Mouse (Mus musculus) hindbrain, embryonic 14.5 days (tissue): Measurements from ENCODE around the gene Neu4. TPM values are rescaled to one million over a fixed set of nuclear protein-coding genes. Genes with fewer than 3 reads are reported as not detected.

Source experiments
- ATAC-seq: fragments of 200-750 bp; cut with Nextera tagmentation; 2 replicates; pipeline ENCODE4 v1.8.0; 2017; ENCODE audit warnings: moderate number of reproducible peaks, mild to moderate bottlenecking, moderate TSS enrichment, moderate library complexity; ENCODE audit not compliant: low FRiP score
- DNase-seq: peaks from one replicate; pipeline ENCODE4 v3.0.0-alpha.2; 2015; ENCODE audit warnings: low spot score
- H3K27ac ChIP-seq: fragments of 300-500 bp; sonication (generic); 2 replicates; pipeline ENCODE4 v1.5.1; 2014; ENCODE audit warnings: mild to moderate bottlenecking, moderate library complexity
- H3K27me3 ChIP-seq: fragments of 300-500 bp; sonication (generic); 2 replicates; pipeline ENCODE4 v1.6.1; 2014; ENCODE audit warnings: mild to moderate bottlenecking, low read length, mixed read lengths; ENCODE audit not compliant: control insufficient read depth, insufficient read depth
- H3K36me3 ChIP-seq: fragments of 300-500 bp; sonication (generic); replicated peaks from 2 replicates; pipeline ENCODE4 v1.6.1; 2014; ENCODE audit not compliant: control insufficient read depth, insufficient read depth
- H3K4me1 ChIP-seq: fragments of 300-500 bp; sonication (generic); replicated peaks from 2 replicates; pipeline ENCODE4 v1.6.1; 2014; ENCODE audit warnings: antibody characterized with exemption, low read length, mixed read lengths; ENCODE audit not compliant: control insufficient read depth, insufficient read depth
- H3K4me2 ChIP-seq: fragments of 300-500 bp; sonication (generic); replicated peaks from 2 replicates; pipeline ENCODE4 v1.6.1; 2014; ENCODE audit warnings: mild to moderate bottlenecking, moderate library complexity
- H3K4me3 ChIP-seq: fragments of 300-500 bp; sonication (generic); replicated peaks from 2 replicates; pipeline ENCODE4 v1.5.1; 2014; ENCODE audit warnings: mild to moderate bottlenecking, low read length
- H3K9ac ChIP-seq: fragments of 300-500 bp; sonication (generic); 2 replicates; pipeline ENCODE4 v1.6.1; 2014
- H3K9me3 ChIP-seq: fragments of 300-500 bp; sonication (generic); 2 replicates; pipeline ENCODE4 v1.6.1; 2016; ENCODE audit warnings: low read length; ENCODE audit not compliant: control insufficient read depth
- WGBS: fragments of 180-500 bp; shearing (Covaris S2); extraction: QIAGEN DNeasy Blood & Tissue Kit; methylation state at CpG from one replicate; pipeline ENCODE4 v1.1.7; 2014; 5-methylcytosine and 5-hydroxymethylcytosine counted together
- polyA plus RNA-seq: library from polyadenylated mRNA; unstranded; fragments of >200 nt; fragmentation: Nextera tagmentation; extraction: Ambion mirVana; gene quantifications from 2 replicates; pipeline ENCODE4 v1.2.1, GENCODE M21; 2014

Neu4 gene
- polyA plus RNA-seq, 1 experiment from 2014 or later: 0.04 TPM

DNA sequence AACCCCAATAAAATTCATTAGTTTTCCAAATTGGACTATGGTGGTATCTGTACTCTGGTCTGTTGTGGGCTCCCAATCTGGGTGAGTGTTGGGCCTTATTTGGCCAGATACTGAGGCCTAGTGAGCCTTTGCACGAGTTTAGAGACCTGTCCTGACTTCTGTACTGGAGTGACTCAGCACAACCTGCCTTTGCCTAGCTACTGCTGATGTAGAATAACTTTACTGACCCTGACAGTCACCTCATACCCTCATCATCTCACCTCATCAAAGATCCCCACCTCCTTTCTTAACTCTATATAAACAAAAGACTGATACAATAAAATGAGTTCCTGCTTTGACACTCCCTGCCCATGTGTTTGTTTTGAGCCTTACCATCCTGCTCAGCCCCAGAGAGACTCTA lies 56.5 kb downstream of the Neu4 start:
- H3K4me1 ChIP-seq: no peaks in the 10 kb centered on the region
- no peak overlapping the region for H3K4me3 ChIP-seq
- H3K9ac ChIP-seq: no peak overlapping the region
- WGBS: 35% methylated on average over 1 of the region's 1 CpGs
- ATAC-seq (no peak), DNase-seq (no peak)
- H3K4me2 ChIP-seq: no peak overlapping the region
- no peaks in the 10 kb centered on the region for H3K9me3 ChIP-seq
- H3K27me3 ChIP-seq: no peaks in the 10 kb centered on the region
- no peaks in the 10 kb centered on the region for H3K36me3 ChIP-seq
- no peak overlapping the region for H3K27ac ChIP-seq

Other genes starting within 250 kb of the Neu4 start
- gene Dtymk, start 218.5 kb upstream of the Neu4 start, polyA plus RNA-seq: 143 and 148 TPM in 2 replicates
- gene Ing5, start 216.5 kb upstream of the Neu4 start, polyA plus RNA-seq: 8.4 and 9.3 TPM in 2 replicates
- gene D2hgdh, start 195.5 kb upstream of the Neu4 start, polyA plus RNA-seq: 11.3 and 12.5 TPM in 2 replicates
- not detected in 2 replicates for gene Gal3st2, start 159.1 kb upstream of the Neu4 start, polyA plus RNA-seq
- 0.07 TPM in 1 of 2 replicates, not detected in the other for gene Gal3st2b, start 102.1 kb upstream of the Neu4 start, polyA plus RNA-seq
- gene Gal3st2c, start 29.9 kb upstream of the Neu4 start, polyA plus RNA-seq: not detected in 2 replicates
- gene Pdcd1, start 32.1 kb downstream of the Neu4 start, polyA plus RNA-seq: not detected in 2 replicates